In the genomic region with DNA sequence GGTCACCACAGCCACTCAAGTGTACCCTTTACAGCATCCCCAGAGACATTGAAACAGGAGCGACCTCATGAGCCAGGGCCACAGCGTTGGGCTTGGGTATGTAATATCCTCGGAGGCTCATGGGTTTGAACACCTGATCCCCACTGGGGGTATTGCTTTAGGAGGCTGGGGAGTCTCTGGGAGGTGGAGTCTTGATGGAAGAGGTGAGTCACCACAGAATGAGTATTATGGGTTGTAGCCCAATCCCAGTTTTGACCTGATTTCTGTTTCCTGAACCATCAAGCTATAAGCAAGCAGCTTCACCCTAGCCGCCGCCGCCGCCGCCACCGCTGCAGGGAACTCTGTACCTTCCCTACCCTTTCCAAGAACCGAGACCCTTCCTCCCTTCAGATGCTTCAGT, we compare ENCODE assay signal across 27 mouse cellular contexts. TPM values are rescaled to one million over a fixed set of nuclear protein-coding genes. Genes with fewer than 3 reads are reported as not detected.
DNase-seq lines count a peak whose midpoint lies in the region; ATAC-seq and TF ChIP-seq lines count a peak whose summit lies in the region.
"Had no signal": no experiment of that assay in that cellular context is flagged by ENCODE, and none has a peak within 500 bp of the region (broad histone marks: within the 10 kb centered on the region; RNA-seq: fewer than 3 reads in every experiment).

No protein-coding gene starts in this region.

- peaks cover 20% of the 10 kb centered on the region for H3K4me1 ChIP-seq in cortical plate, adult 2 months (ENCODE audit: control insufficient read depth, insufficient read depth, low read length)
- no peaks in the 10 kb centered on the region for H3K4me1 ChIP-seq in lung, postnatal 0 days (ENCODE audit: insufficient read depth, low read depth, low read length)
- H3K4me1 ChIP-seq: heart, embryonic 12.5 days; heart, embryonic 15.5 days; hindbrain, embryonic 13.5 days; intestine, embryonic 15.5 days had no signal

- H3K36me3 ChIP-seq in lung, postnatal 0 days (ENCODE audit: insufficient read depth, low read length): no peaks in the 10 kb centered on the region
- H3K36me3 ChIP-seq: heart, embryonic 15.5 days; hindbrain, embryonic 13.5 days; intestine, embryonic 15.5 days had no signal

- no peak for ATAC-seq in lung, postnatal 0 days
- ATAC-seq: activated CD4-positive, CD25-positive, alpha-beta regulatory T cell, adult 4 months; CD4-positive, CD25-positive, alpha-beta regulatory T cell, adult 4 months; forebrain, embryonic 15.5 days; hindbrain, embryonic 16.5 days; intestine, embryonic 15.5 days had no signal

- no peaks in the 10 kb centered on the region for H3K9me3 ChIP-seq in lung, postnatal 0 days (ENCODE audit: low read length)
- H3K9me3 ChIP-seq: forebrain, embryonic 12.5 days; forebrain, embryonic 15.5 days; heart, embryonic 12.5 days; heart, embryonic 15.5 days; hindbrain, embryonic 10.5 days; hindbrain, embryonic 13.5 days; intestine, embryonic 15.5 days had no signal

- peak overlapping the region; percentile 70 for H3K27ac ChIP-seq in left cerebral cortex, adult 2 months
- peak overlapping the region; percentile 39 for H3K27ac ChIP-seq in cortical plate, adult 2 months (ENCODE audit: insufficient read depth, low read length)
- no peak overlapping the region for H3K27ac ChIP-seq in lung, postnatal 0 days (ENCODE audit: low read length)
- H3K27ac ChIP-seq: forebrain, embryonic 12.5 days; forebrain, embryonic 15.5 days; heart, embryonic 15.5 days; hindbrain, embryonic 10.5 days; hindbrain, embryonic 13.5 days; intestine, embryonic 15.5 days had no signal

- H3K4me2 ChIP-seq in lung, postnatal 0 days (replicated peaks; ENCODE audit: low read depth, low read length): no peak overlapping the region
- H3K4me2 ChIP-seq: forebrain, embryonic 12.5 days; forebrain, embryonic 15.5 days; heart, embryonic 12.5 days; heart, embryonic 15.5 days; hindbrain, embryonic 13.5 days; intestine, embryonic 15.5 days had no signal

- intact Hi-C loops in left cerebral cortex, adult 2 months (cut with DNase I): loop anchor here (2.0 kb wide), 1 partner anchor 39 kb away; no protein-coding TSS in a partner anchor
- intact Hi-C loops in left cerebral cortex, postnatal 14 days (cut with DNase I): no loop called here

- TF ChIP-seq POLR2A in cortical plate, adult 2 months (IDR thresholded peaks at IDR 0.05; ENCODE audit: extremely low read depth, insufficient read depth, low read length): no peak

- no peak for TF ChIP-seq CTCF in left cerebral cortex, adult 2 months (IDR thresholded peaks at IDR 0.05)
- no peak for TF ChIP-seq CTCF in cortical plate, adult 2 months (IDR thresholded peaks at IDR 0.05; ENCODE audit: extremely low read depth, insufficient read depth, low read length)
- TF ChIP-seq CTCF in lung, postnatal 0 days (IDR thresholded peaks at IDR 0.05): no peak

- peak; percentile 48 for DNase-seq in cerebellum, adult 9-11 months
- DNase-seq in cerebellum, adult 11 months: no peak
- DNase-seq in left cerebral cortex, adult 2 months (ENCODE audit: extremely low spot score in 1 of 2, low spot score in 2 of 2): no peak
- DNase-seq in left cerebral cortex, postnatal 14 days (ENCODE audit: low spot score in 2 of 2): no peak
- no peak for DNase-seq in lung, postnatal 0 days (ENCODE audit: low spot score)
- DNase-seq in testis, postnatal 14 days (ENCODE audit: low spot score): no peak
- DNase-seq: adrenal gland, adult 8-10 months; adrenal gland, postnatal 25 days; cerebellum, adult 9-10 months; embryo, embryonic 11 days; gastrocnemius, postnatal 25 days; heart, adult 18-20 months; heart, postnatal 10 days; heart, postnatal 36 days had no signal

- TF ChIP-seq EP300 in lung, postnatal 0 days (IDR thresholded peaks at IDR 0.05): no peak

- no peaks in the 10 kb centered on the region for H3K27me3 ChIP-seq in lung, postnatal 0 days (replicated peaks; ENCODE audit: insufficient read depth, low read length)
- H3K27me3 ChIP-seq: forebrain, embryonic 12.5 days; forebrain, embryonic 15.5 days; heart, embryonic 12.5 days; heart, embryonic 15.5 days; hindbrain, embryonic 13.5 days; intestine, embryonic 15.5 days had no signal

- H3K9ac ChIP-seq in lung, postnatal 0 days (replicated peaks; ENCODE audit: low read depth): no peak overlapping the region
- H3K9ac ChIP-seq: forebrain, embryonic 12.5 days; forebrain, embryonic 15.5 days; heart, embryonic 12.5 days; heart, embryonic 15.5 days; hindbrain, embryonic 13.5 days; intestine, embryonic 15.5 days had no signal

- 92% methylated on average over 10 of the region's 10 CpGs for WGBS in lung, postnatal 0 days

- H3K4me3 ChIP-seq in left cerebral cortex, adult 2 months: no peak overlapping the region
- no peak overlapping the region for H3K4me3 ChIP-seq in cortical plate, adult 2 months (ENCODE audit: insufficient read depth, low read length)
- H3K4me3 ChIP-seq in lung, postnatal 0 days (ENCODE audit: low read depth, low read length): no peak overlapping the region
- H3K4me3 ChIP-seq: erythroblast, embryonic 14.5 days; forebrain, embryonic 12.5 days; forebrain, embryonic 15.5 days; heart, embryonic 12.5 days; heart, embryonic 15.5 days; hindbrain, embryonic 10.5 days; hindbrain, embryonic 13.5 days; intestine, embryonic 15.5 days had no signal

RNA-seq across cellular contexts. Expression of a gene that starts 14.0 kb away (rescaled TPM):
- total RNA-seq in left cerebral cortex, adult 2 months (2021): 10 to 100 TPM; 65.9 to 75.4 TPM
- 10 to 100 TPM; 69.8 to 73.6 TPM for total RNA-seq in left cerebral cortex, postnatal 14 days (2021)
- 45.1 and 48.1 TPM in 2 replicates for polyA plus RNA-seq in cortical plate, adult 2 months (2012; rRNA removed)
- polyA plus RNA-seq in lung, postnatal 0 days (2015; fragmentation: Nextera tagmentation; extraction: Ambion mirVana): 1.2 and 1.3 TPM in 2 replicates

RNA-seq across cellular contexts. Expression of a gene that starts 40.2 kb away (rescaled TPM):
- total RNA-seq in left cerebral cortex, adult 2 months (2021): 10 to 100 TPM; 39.8 to 48.9 TPM
- total RNA-seq in left cerebral cortex, postnatal 14 days (2021): 10 to 100 TPM; 46.5 to 51.8 TPM
- polyA plus RNA-seq in cortical plate, adult 2 months (2012; rRNA removed): 72.5 and 72.7 TPM in 2 replicates
- 27.9 and 32.1 TPM in 2 replicates for polyA plus RNA-seq in lung, postnatal 0 days (2015; fragmentation: Nextera tagmentation; extraction: Ambion mirVana)

RNA-seq across cellular contexts. Expression of a gene that starts 48.6 kb away (rescaled TPM):
- total RNA-seq in left cerebral cortex, adult 2 months (2021): 10 to 100 TPM; 11.1 to 12.2 TPM
- total RNA-seq in left cerebral cortex, postnatal 14 days (2021): 10 to 100 TPM in 1 of 2 experiments, 1 to 10 TPM in 1; 9.3 to 11.5 TPM
- 24.6 and 33.3 TPM in 2 replicates for polyA plus RNA-seq in cortical plate, adult 2 months (2012; rRNA removed)
- 12.6 and 18.0 TPM in 2 replicates for polyA plus RNA-seq in lung, postnatal 0 days (2015; fragmentation: Nextera tagmentation; extraction: Ambion mirVana)
- total RNA-seq: adrenal gland, postnatal 25 days; common myeloid progenitor, adult 5-6 weeks had no signal
